Mouse (Mus musculus): ENCODE data around the gene Ndufa11.

DNA sequence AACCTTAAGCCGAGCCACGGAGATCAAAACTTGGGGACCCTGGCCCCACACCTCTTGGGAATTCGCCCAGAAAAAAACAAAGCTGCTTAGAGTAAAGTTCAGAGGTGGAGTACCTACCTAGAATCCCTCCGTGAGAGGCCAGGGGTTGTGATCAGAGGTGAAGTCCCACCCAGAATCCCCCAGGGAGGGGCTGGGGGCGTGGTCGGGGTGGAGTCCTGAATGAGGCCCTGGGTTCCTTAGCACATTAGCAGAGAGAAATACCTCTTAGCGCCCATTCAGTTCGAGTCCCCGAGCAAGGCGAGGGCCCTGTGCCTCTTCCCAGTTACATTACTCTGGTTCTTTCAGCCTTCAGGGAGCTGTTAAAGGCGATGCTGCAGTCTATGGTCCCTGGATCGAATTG is 10.1 kb downstream of the Ndufa11 start:
- no peak for TF ChIP-seq GATA1 (IDR thresholded peaks at IDR 0.05; ENCODE audit: borderline replicate concordance, low read length)
- TF ChIP-seq FLI1 (IDR thresholded peaks at IDR 0.05; ENCODE audit: low read length) = no peak
